Mouse (Mus musculus) kidney, postnatal 0 days (tissue): Measurements from ENCODE around the gene Vav1. TPM values are rescaled to one million over a fixed set of nuclear protein-coding genes. Genes with fewer than 3 reads are reported as not detected.

Source experiments
- ATAC-seq: fragments of 200-750 bp; cut with Nextera tagmentation; replicated peaks from 2 replicates; pipeline ENCODE4 v1.8.0; 2017; ENCODE audit warnings: low read depth, moderate number of reproducible peaks, moderate TSS enrichment, moderate library complexity; ENCODE audit not compliant: low FRiP score
- DNase-seq: peaks from one replicate; pipeline ENCODE4 v3.0.0-alpha.2; 2016; ENCODE audit warnings: low spot score
- H3K27ac ChIP-seq: fragments of 300-500 bp; sonication (generic); 2 replicates; pipeline ENCODE4 v1.5.1; 2014; ENCODE audit warnings: mild to moderate bottlenecking
- H3K27me3 ChIP-seq: fragments of 300-500 bp; sonication (generic); 2 replicates; pipeline ENCODE4 v1.6.1; 2014; ENCODE audit warnings: low read length, mixed read lengths; ENCODE audit not compliant: insufficient read depth
- H3K36me3 ChIP-seq: fragments of 300-500 bp; sonication (generic); 2 replicates; pipeline ENCODE4 v1.6.1; 2014; ENCODE audit warnings: low read length, mixed read lengths; ENCODE audit not compliant: insufficient read depth
- H3K4me1 ChIP-seq: fragments of 300-500 bp; sonication (generic); replicated peaks from 2 replicates; pipeline ENCODE4 v1.6.1; 2014; ENCODE audit warnings: antibody characterized with exemption, low read length, mixed read lengths; ENCODE audit not compliant: insufficient read depth
- H3K4me2 ChIP-seq: fragments of 300-500 bp; sonication (generic); 2 replicates; pipeline ENCODE4 v1.6.1; 2014; ENCODE audit warnings: mild to moderate bottlenecking, low read length, moderate library complexity, mixed read lengths
- H3K4me3 ChIP-seq: fragments of 300-500 bp; sonication (generic); replicated peaks from 2 replicates; pipeline ENCODE4 v1.5.1; 2014; ENCODE audit warnings: low read depth, low read length
- H3K9ac ChIP-seq: fragments of 300-500 bp; sonication (generic); 2 replicates; pipeline ENCODE4 v1.6.1; 2014; ENCODE audit warnings: low read depth, low read length
- H3K9me3 ChIP-seq: fragments of 300-500 bp; sonication (generic); replicated peaks from 2 replicates; pipeline ENCODE4 v1.6.1; 2016; ENCODE audit warnings: low read length, inconsistent platforms, mixed read lengths
- CTCF ChIP-seq: IDR thresholded peaks from 2 replicates; pipeline ENCODE4 v1.5.1; 2016; ENCODE audit warnings: antibody characterized with exemption, low read depth, mild to moderate bottlenecking, moderate library complexity
- WGBS: fragments of 180-500 bp; shearing (Covaris S2); extraction: QIAGEN DNeasy Blood & Tissue Kit; methylation state at CpG from one replicate; pipeline ENCODE4 v1.1.7; 2014; 5-methylcytosine and 5-hydroxymethylcytosine counted together
- polyA plus RNA-seq: library from polyadenylated mRNA; unstranded; fragments of >200 nt; fragmentation: Nextera tagmentation; extraction: Ambion mirVana; gene quantifications from 2 replicates; pipeline ENCODE4 v1.2.1, GENCODE M21; 2015

Gene Vav1
- polyA plus RNA-seq, 1 experiment from 2014 or later, result 1.1 TPM

- 71% methylated on average over 12 of the region's 12 CpGs for WGBS
- H3K4me3 ChIP-seq, result peak overlapping the region; percentile 14; the same call in 1 of the 2 replicates
- H3K4me2 ChIP-seq, result peak overlapping the region; percentile 35
- H3K9ac ChIP-seq, result 0 out of 2 replicates have a peak overlapping the region, but pooled peaks have one; percentile 23
- no peaks in the 10 kb centered on the region for H3K9me3 ChIP-seq
- H3K27me3 ChIP-seq, result no peaks in the 10 kb centered on the region
- H3K4me1 ChIP-seq, result 0 out of 2 replicates have a peak, but pooled peaks cover 3% of the 10 kb centered on the region
- DNase-seq, result no peak
- peak overlapping the region; percentile 87 for H3K27ac ChIP-seq
- TF ChIP-seq CTCF, result peak; percentile 33; the same call in 1 of the 2 replicates
- peak; percentile 61 for ATAC-seq
- H3K36me3 ChIP-seq, result peaks cover 24% of the 10 kb centered on the region
Measured at GRCm38 (mm10) chr17:57234254-57234928, 44.5 kb upstream of the Vav1 start.

DNA sequence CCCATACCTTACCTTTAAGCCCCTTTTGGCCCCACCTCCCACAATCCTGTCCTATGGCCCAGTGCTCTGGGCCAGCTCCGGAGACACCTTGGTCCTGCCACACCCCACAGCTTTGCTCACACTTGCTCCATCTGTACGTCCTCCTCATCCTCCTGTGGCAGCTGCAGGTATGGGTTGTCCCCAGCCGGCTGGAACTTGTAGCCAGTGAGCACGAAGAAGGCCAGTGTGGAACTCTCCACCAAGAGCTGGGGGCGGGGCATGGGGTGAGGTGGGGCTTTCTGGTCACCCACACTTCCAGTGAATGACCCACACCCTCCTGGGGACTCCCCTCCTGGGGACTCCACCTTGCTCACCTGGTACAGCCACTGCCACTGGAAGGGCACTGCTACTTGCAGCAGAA is 43.1 kb upstream of the Vav1 start:
- no peak for DNase-seq
- Histone ChIP-seq H3K4me1 (0 out of 2 replicates have a peak, but pooled peaks cover 3% of the 10 kb centered on the region), H3K36me3 (peaks cover 24% of the 10 kb centered on the region), H3K9ac (no peak overlapping the region), H3K27ac (no peak overlapping the region), H3K4me2 (no peak overlapping the region), H3K27me3 (no peaks in the 10 kb centered on the region), H3K9me3 (no peaks in the 10 kb centered on the region), H3K4me3 (no peak overlapping the region)
- 78% methylated on average over 5 of the region's 5 CpGs for WGBS
- no peak for TF ChIP-seq CTCF
- no peak for ATAC-seq

DNA sequence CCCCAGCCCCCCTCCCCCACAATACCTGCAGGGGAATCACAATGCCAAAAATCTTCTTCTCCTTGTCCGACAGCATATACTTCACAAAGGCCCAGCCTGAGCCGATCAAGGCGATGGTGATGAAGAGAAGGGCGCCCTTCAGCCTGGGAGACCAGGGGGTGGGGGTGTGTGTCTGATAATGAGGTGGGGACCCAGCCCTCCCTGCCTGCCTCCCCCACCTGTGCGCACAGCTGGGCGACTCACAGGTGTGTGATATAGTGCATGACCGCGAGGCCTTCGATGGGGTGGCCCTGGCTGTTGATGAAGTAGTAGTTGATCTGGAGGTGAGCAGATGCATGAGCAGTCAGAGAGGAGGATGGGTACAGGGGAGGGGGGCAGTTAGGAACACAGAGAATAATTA is 41.7 kb upstream of the Vav1 start:
- H3K4me1 ChIP-seq, result 0 out of 2 replicates have a peak, but pooled peaks cover 3% of the 10 kb centered on the region
- no peak for DNase-seq
- ATAC-seq, result no peak
- H3K4me2 ChIP-seq, result no peak overlapping the region
- no peaks in the 10 kb centered on the region for H3K27me3 ChIP-seq
- H3K4me3 ChIP-seq, result no peak overlapping the region
- no peak overlapping the region for H3K9ac ChIP-seq
- TF ChIP-seq CTCF, result no peak
- WGBS, result 88% methylated on average over 9 of the region's 9 CpGs
- H3K27ac ChIP-seq, result no peak overlapping the region
- H3K9me3 ChIP-seq, result no peaks in the 10 kb centered on the region
- H3K36me3 ChIP-seq, result peaks cover 31% of the 10 kb centered on the region

DNA sequence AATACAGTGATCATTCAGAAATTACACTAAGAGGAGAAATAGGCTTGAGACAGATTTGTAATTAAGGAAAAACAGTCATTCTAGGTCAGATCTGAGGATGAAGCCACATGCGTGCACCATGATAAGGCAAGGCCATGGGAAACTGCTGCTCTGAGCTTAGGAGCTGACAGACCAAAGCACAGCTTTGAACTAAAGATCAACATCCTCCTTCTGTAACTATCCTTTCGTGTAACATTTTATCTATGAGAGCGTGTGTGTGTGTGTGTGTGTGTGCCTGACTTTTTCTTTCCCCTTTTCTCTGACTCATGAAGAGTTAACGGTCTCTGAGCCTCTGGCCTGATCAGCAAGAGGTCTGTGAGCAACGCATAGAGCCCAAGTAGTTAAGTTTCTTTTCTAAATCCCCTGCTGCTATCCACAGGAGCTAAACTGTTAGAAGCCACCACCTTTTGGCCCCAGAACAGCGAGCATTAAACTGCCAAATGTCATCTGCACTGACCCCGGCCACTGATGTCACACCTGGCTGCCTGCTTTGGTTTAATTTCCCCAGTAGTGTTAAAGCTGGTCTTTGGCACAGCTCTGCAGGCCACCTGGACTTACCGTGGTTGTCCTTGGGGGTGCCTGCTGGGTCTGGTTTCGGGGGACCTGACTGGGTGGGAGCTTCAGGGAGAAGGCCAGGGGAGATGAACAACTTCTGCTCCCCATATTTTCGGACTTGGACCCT is 35.1 kb upstream of the Vav1 start:
- no peaks in the 10 kb centered on the region for H3K9me3 ChIP-seq
- peaks cover 5% of the 10 kb centered on the region for H3K4me1 ChIP-seq
- H3K9ac ChIP-seq, result no peak overlapping the region
- ATAC-seq (no peak), DNase-seq (no peak)
- H3K4me2 ChIP-seq, result no peak overlapping the region
- WGBS, result 63% methylated on average over 10 of the region's 10 CpGs
- H3K36me3 ChIP-seq, result 0 out of 2 replicates have a peak, but pooled peaks cover 25% of the 10 kb centered on the region
- no peaks in the 10 kb centered on the region for H3K27me3 ChIP-seq
- no peak overlapping the region for H3K4me3 ChIP-seq
- no peak for TF ChIP-seq CTCF
- no peak overlapping the region for H3K27ac ChIP-seq

GRCm38 (mm10) chr17:57245311-57245929 is 33.5 kb upstream of the Vav1 start:
- ATAC-seq (no peak), DNase-seq (no peak)
- H3K4me3 ChIP-seq, result no peak overlapping the region
- H3K4me1 ChIP-seq, result peaks cover 8% of the 10 kb centered on the region
- H3K27me3 ChIP-seq, result no peaks in the 10 kb centered on the region
- 85% methylated on average over 10 of the region's 10 CpGs for WGBS
- no peak overlapping the region for H3K9ac ChIP-seq
- no peak overlapping the region for H3K4me2 ChIP-seq
- no peak for TF ChIP-seq CTCF
- H3K9me3 ChIP-seq, result no peaks in the 10 kb centered on the region
- 0 out of 2 replicates have a peak, but pooled peaks cover 25% of the 10 kb centered on the region for H3K36me3 ChIP-seq
- no peak overlapping the region for H3K27ac ChIP-seq
